Mouse (Mus musculus) embryonic facial prominence, embryonic 11.5 days (tissue): Measurements from ENCODE around the gene Tmem117. TPM values are rescaled to one million over a fixed set of nuclear protein-coding genes. Genes with fewer than 3 reads are reported as not detected.

Source experiments
- ATAC-seq: fragments of 200-750 bp; cut with Nextera tagmentation; replicated peaks from 2 replicates; pipeline ENCODE4 v1.8.0; 2017; ENCODE audit warnings: low read depth; ENCODE audit not compliant: insufficient number of reproducible peaks, low FRiP score, low TSS enrichment
- DNase-seq: peaks from one replicate; pipeline ENCODE4 v3.0.0-alpha.2; 2015; ENCODE audit warnings: low spot score
- H3K27ac ChIP-seq: fragments of 300-500 bp; sonication (generic); replicated peaks from 2 replicates; pipeline ENCODE4 v1.5.1; 2014; ENCODE audit warnings: mild to moderate bottlenecking, low read depth, low read length, control low read depth
- H3K27me3 ChIP-seq: fragments of 300-500 bp; sonication (generic); 2 replicates; pipeline ENCODE4 v1.6.1; 2014; ENCODE audit warnings: mild to moderate bottlenecking, low read length, moderate library complexity, mixed read lengths; ENCODE audit not compliant: control insufficient read depth, insufficient read depth
- H3K36me3 ChIP-seq: fragments of 300-500 bp; sonication (generic); replicated peaks from 2 replicates; pipeline ENCODE4 v1.6.1; 2014; ENCODE audit warnings: low read depth, mild to moderate bottlenecking, low read length, moderate library complexity, mixed read lengths; ENCODE audit not compliant: control insufficient read depth, insufficient read depth
- H3K4me1 ChIP-seq: fragments of 300-500 bp; sonication (generic); 2 replicates; pipeline ENCODE4 v1.6.1; 2014; ENCODE audit warnings: low read length, mixed read lengths; ENCODE audit not compliant: control insufficient read depth, insufficient read depth
- H3K4me2 ChIP-seq: fragments of 300-500 bp; sonication (generic); 2 replicates; pipeline ENCODE4 v1.6.1; 2014; ENCODE audit warnings: low read depth, mild to moderate bottlenecking, control low read depth, low read length, moderate library complexity
- H3K4me3 ChIP-seq: fragments of 300-500 bp; sonication (generic); 2 replicates; pipeline ENCODE4 v1.5.1; 2014; ENCODE audit warnings: low read depth, low read length, control low read depth
- H3K9ac ChIP-seq: fragments of 300-500 bp; sonication (generic); replicated peaks from 2 replicates; pipeline ENCODE4 v1.6.1; 2014; ENCODE audit warnings: mild to moderate bottlenecking, control low read depth, low read length
- H3K9me3 ChIP-seq: fragments of 300-500 bp; sonication (generic); replicated peaks from 2 replicates; pipeline ENCODE4 v1.6.1; 2016; ENCODE audit warnings: mild to moderate bottlenecking, low read length, inconsistent platforms, mixed read lengths; ENCODE audit not compliant: control insufficient read depth
- WGBS: fragments of 180-500 bp; shearing (Covaris S2); extraction: QIAGEN DNeasy Blood & Tissue Kit; methylation state at CpG from one replicate; pipeline ENCODE4 v1.1.7; 2014; 5-methylcytosine and 5-hydroxymethylcytosine counted together
- polyA plus RNA-seq: library from polyadenylated mRNA; unstranded; fragments of >200 nt; fragmentation: Nextera tagmentation; extraction: Ambion mirVana; gene quantifications from 2 replicates; pipeline ENCODE4 v1.2.1, GENCODE M21; 2014

Tmem117 gene
- polyA plus RNA-seq, 1 experiment from 2014 or later, result 1.9 TPM

- no peaks in the 10 kb centered on the region for H3K27me3 ChIP-seq
- no peaks in the 10 kb centered on the region for H3K9me3 ChIP-seq
- no peak for DNase-seq
- ATAC-seq, result no peak
- H3K27ac ChIP-seq, result no peak overlapping the region
- H3K36me3 ChIP-seq, result no peaks in the 10 kb centered on the region
- no peaks in the 10 kb centered on the region for H3K4me1 ChIP-seq
- H3K9ac ChIP-seq, result no peak overlapping the region
- no peak overlapping the region for H3K4me2 ChIP-seq
- H3K4me3 ChIP-seq, result no peak overlapping the region
- 82% methylated on average over 1 of the region's 1 CpGs for WGBS
Observed at GRCm38 (mm10) chr15:95068799-95069198, 439.8 kb downstream of the Tmem117 start.

- ATAC-seq, result no peak
- Histone ChIP-seq H3K27ac (no peak overlapping the region), H3K9me3 (no peaks in the 10 kb centered on the region), H3K4me2 (no peak overlapping the region), H3K4me1 (no peaks in the 10 kb centered on the region), H3K4me3 (no peak overlapping the region), H3K36me3 (no peaks in the 10 kb centered on the region), H3K27me3 (no peaks in the 10 kb centered on the region), H3K9ac (no peak overlapping the region)
- 89% methylated on average over 7 of the region's 7 CpGs for WGBS
- no peak for DNase-seq
Observed at GRCm38 (mm10) chr15:95070881-95071280, 441.8 kb downstream of the Tmem117 start.

- ATAC-seq (no peak), DNase-seq (no peak)
- WGBS, result 89% methylated on average over 12 of the region's 12 CpGs
- Histone ChIP-seq H3K4me1 (no peaks in the 10 kb centered on the region), H3K4me2 (no peak overlapping the region), H3K4me3 (no peak overlapping the region), H3K36me3 (no peaks in the 10 kb centered on the region), H3K9me3 (no peaks in the 10 kb centered on the region), H3K9ac (no peak overlapping the region), H3K27ac (no peak overlapping the region), H3K27me3 (no peaks in the 10 kb centered on the region)
Observed at GRCm38 (mm10) chr15:95075356-95075755, 446.3 kb downstream of the Tmem117 start.

- 85% methylated on average over 11 of the region's 11 CpGs for WGBS
- H3K27ac ChIP-seq, result no peak overlapping the region
- no peak overlapping the region for H3K4me2 ChIP-seq
- no peaks in the 10 kb centered on the region for H3K4me1 ChIP-seq
- H3K4me3 ChIP-seq, result no peak overlapping the region
- H3K9me3 ChIP-seq, result no peaks in the 10 kb centered on the region
- no peaks in the 10 kb centered on the region for H3K27me3 ChIP-seq
- no peaks in the 10 kb centered on the region for H3K36me3 ChIP-seq
- ATAC-seq, result no peak
- H3K9ac ChIP-seq, result no peak overlapping the region
- no peak for DNase-seq
Observed at GRCm38 (mm10) chr15:95081654-95082053, 452.6 kb downstream of the Tmem117 start.

DNA sequence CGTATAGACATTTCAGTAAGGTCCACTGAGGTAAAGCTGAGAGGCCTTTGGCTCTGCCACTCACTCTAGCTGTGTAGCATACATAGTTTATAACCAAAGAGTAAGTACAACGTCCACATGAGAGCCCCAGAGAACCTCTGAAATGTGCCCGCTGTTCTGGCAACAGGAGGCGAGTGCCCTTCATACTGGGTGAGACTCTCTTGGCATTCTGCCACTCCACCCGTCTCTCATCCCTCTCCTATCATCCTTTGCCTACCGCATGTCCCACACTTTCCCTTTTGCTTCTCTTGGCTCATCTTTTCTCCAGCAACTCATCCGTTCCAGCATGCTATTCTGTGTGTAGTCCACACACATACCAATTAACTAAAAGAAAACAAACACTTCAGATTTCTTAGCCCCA, 456.9 kb downstream of the Tmem117 start:
- H3K27me3 ChIP-seq, result no peaks in the 10 kb centered on the region
- H3K4me3 ChIP-seq, result no peak overlapping the region
- H3K27ac ChIP-seq, result no peak overlapping the region
- H3K4me2 ChIP-seq, result no peak overlapping the region
- no peaks in the 10 kb centered on the region for H3K9me3 ChIP-seq
- no peak for ATAC-seq
- no peak overlapping the region for H3K9ac ChIP-seq
- DNase-seq, result no peak
- 88% methylated on average over 7 of the region's 7 CpGs for WGBS
- no peaks in the 10 kb centered on the region for H3K36me3 ChIP-seq
- no peaks in the 10 kb centered on the region for H3K4me1 ChIP-seq

DNA sequence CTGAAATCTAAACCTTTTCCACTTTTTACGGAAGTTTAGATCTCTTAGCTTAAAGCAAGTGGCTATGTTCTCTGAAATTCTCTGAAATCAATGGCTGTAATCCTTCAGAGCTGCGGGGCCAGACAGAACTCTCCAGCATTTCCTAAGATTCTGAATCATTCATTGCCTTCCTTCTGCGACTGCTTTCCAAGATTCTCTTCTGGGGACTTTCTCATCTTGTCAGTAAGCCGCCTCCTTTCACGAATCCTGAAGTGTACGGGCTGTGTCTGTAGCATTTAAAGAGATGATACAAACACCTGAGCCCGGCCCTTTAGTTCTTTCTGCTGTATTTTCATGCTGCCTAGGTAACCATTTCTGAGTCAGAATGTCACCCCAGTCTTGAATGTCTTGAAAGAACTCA, 471.1 kb downstream of the Tmem117 start:
- Histone ChIP-seq H3K9me3 (no peaks in the 10 kb centered on the region), H3K4me3 (no peak overlapping the region), H3K27me3 (no peaks in the 10 kb centered on the region), H3K9ac (no peak overlapping the region), H3K4me2 (no peak overlapping the region), H3K36me3 (no peaks in the 10 kb centered on the region), H3K27ac (no peak overlapping the region), H3K4me1 (no peaks in the 10 kb centered on the region)
- WGBS, result 90% methylated on average over 7 of the region's 7 CpGs
- no peak for DNase-seq
- no peak for ATAC-seq

- H3K27me3 ChIP-seq, result no peaks in the 10 kb centered on the region
- no peak overlapping the region for H3K27ac ChIP-seq
- no peak overlapping the region for H3K9ac ChIP-seq
- ATAC-seq (no peak), DNase-seq (no peak)
- H3K4me3 ChIP-seq, result no peak overlapping the region
- no peak overlapping the region for H3K4me2 ChIP-seq
- no peaks in the 10 kb centered on the region for H3K4me1 ChIP-seq
- H3K36me3 ChIP-seq, result no peaks in the 10 kb centered on the region
- H3K9me3 ChIP-seq, result no peaks in the 10 kb centered on the region
Observed at GRCm38 (mm10) chr15:95101522-95101921, 472.5 kb downstream of the Tmem117 start.

- no peak overlapping the region for H3K27ac ChIP-seq
- no peaks in the 10 kb centered on the region for H3K36me3 ChIP-seq
- DNase-seq (no peak), ATAC-seq (no peak)
- no peak overlapping the region for H3K9ac ChIP-seq
- no peak overlapping the region for H3K4me2 ChIP-seq
- no peaks in the 10 kb centered on the region for H3K4me1 ChIP-seq
- H3K9me3 ChIP-seq, result no peaks in the 10 kb centered on the region
- H3K27me3 ChIP-seq, result no peaks in the 10 kb centered on the region
- 79% methylated on average over 8 of the region's 8 CpGs for WGBS
- no peak overlapping the region for H3K4me3 ChIP-seq
Observed at GRCm38 (mm10) chr15:95107246-95107809, 478.3 kb downstream of the Tmem117 start.
